In the genomic region with DNA sequence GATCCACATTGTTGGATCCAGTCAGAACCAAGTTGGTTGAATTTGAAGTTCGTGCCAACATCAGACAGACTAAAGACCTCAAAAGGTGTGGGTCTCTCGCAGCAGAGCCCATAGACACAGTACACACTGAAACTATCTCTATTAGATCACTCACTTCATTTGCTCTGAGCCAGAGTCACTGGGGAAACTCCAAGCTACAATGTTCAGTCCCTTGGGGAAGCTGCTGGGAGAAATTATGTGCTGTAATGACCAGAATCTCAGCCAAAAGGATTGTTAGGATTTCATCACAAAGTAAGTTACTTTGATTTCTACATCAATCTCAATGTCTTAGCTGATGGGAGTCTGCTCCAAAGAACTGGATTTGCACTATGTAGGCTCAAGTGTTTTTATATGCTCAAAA, we compare ENCODE assay signal across 24 mouse cellular contexts.
DNase-seq lines count a peak whose midpoint lies in the region; ATAC-seq lines count a peak whose summit lies in the region.
"Had no signal": no experiment of that assay in that cellular context is flagged by ENCODE, and none has a peak within 500 bp of the region (broad histone marks: within the 10 kb centered on the region; RNA-seq: fewer than 3 reads in every experiment).

No protein-coding gene starts in this region.

- H3K4me2 ChIP-seq in hindbrain, embryonic 15.5 days, result no peak overlapping the region
- no peak overlapping the region for H3K4me2 ChIP-seq in hindbrain, embryonic 14.5 days (replicated peaks)
- no peak overlapping the region for H3K4me2 ChIP-seq in lung, embryonic 16.5 days (ENCODE audit: low read depth, low read length)
- no peak overlapping the region for H3K4me2 ChIP-seq in midbrain, embryonic 13.5 days (replicated peaks)
- H3K4me2 ChIP-seq: heart, embryonic 12.5 days; heart, embryonic 15.5 days; hindbrain, embryonic 13.5 days had no signal

- H3K27ac ChIP-seq in hindbrain, embryonic 15.5 days (replicated peaks), result no peak overlapping the region
- no peak overlapping the region for H3K27ac ChIP-seq in hindbrain, embryonic 14.5 days
- no peak overlapping the region for H3K27ac ChIP-seq in lung, embryonic 16.5 days (ENCODE audit: low read length)
- H3K27ac ChIP-seq in midbrain, embryonic 13.5 days, result no peak overlapping the region
- H3K27ac ChIP-seq: gastrocnemius, adult 2 months; heart, embryonic 15.5 days; hindbrain, embryonic 10.5 days; hindbrain, embryonic 13.5 days had no signal

- no peaks in the 10 kb centered on the region for H3K27me3 ChIP-seq in hindbrain, embryonic 15.5 days
- no peaks in the 10 kb centered on the region for H3K27me3 ChIP-seq in hindbrain, embryonic 14.5 days (ENCODE audit: control insufficient read depth, insufficient read depth, low read length)
- H3K27me3 ChIP-seq in lung, embryonic 16.5 days (ENCODE audit: control insufficient read depth, insufficient read depth, low read depth, low read length), result no peaks in the 10 kb centered on the region
- no peaks in the 10 kb centered on the region for H3K27me3 ChIP-seq in midbrain, embryonic 13.5 days
- H3K27me3 ChIP-seq: CH12.LX; heart, embryonic 12.5 days; heart, embryonic 15.5 days; hindbrain, embryonic 13.5 days; Patski had no signal

- whole genome bisulfite sequencing in hindbrain, embryonic 15.5 days, result 88% methylated on average over 2 of the region's 2 CpGs
- WGBS in hindbrain, embryonic 14.5 days, result 80% methylated on average over 2 of the region's 2 CpGs
- 74% methylated on average over 2 of the region's 2 CpGs for WGBS in lung, embryonic 16.5 days
- WGBS in midbrain, embryonic 13.5 days, result 90% methylated on average over 2 of the region's 2 CpGs

- H3K9me3 ChIP-seq in hindbrain, embryonic 15.5 days, result no peaks in the 10 kb centered on the region
- H3K9me3 ChIP-seq in hindbrain, embryonic 14.5 days (ENCODE audit: control insufficient read depth, low read length), result no peaks in the 10 kb centered on the region
- H3K9me3 ChIP-seq in lung, embryonic 16.5 days (ENCODE audit: control insufficient read depth, low read length), result no peaks in the 10 kb centered on the region
- no peaks in the 10 kb centered on the region for H3K9me3 ChIP-seq in midbrain, embryonic 13.5 days
- H3K9me3 ChIP-seq: G1E; heart, embryonic 12.5 days; heart, embryonic 15.5 days; hindbrain, embryonic 13.5 days had no signal

- H3K9ac ChIP-seq in hindbrain, embryonic 15.5 days, result no peak overlapping the region
- no peak overlapping the region for H3K9ac ChIP-seq in hindbrain, embryonic 14.5 days
- H3K9ac ChIP-seq in lung, embryonic 16.5 days (ENCODE audit: low read length), result no peak overlapping the region
- H3K9ac ChIP-seq in midbrain, embryonic 13.5 days (replicated peaks), result no peak overlapping the region
- H3K9ac ChIP-seq: forebrain, postnatal 0 days; heart, embryonic 12.5 days; heart, embryonic 15.5 days; hindbrain, embryonic 13.5 days had no signal

- H3K4me1 ChIP-seq in hindbrain, embryonic 15.5 days (replicated peaks), result peaks cover 6% of the 10 kb centered on the region; the same call in 1 of the 2 replicates
- no peaks in the 10 kb centered on the region for H3K4me1 ChIP-seq in hindbrain, embryonic 14.5 days (replicated peaks; ENCODE audit: control insufficient read depth, insufficient read depth, low read length)
- H3K4me1 ChIP-seq in lung, embryonic 16.5 days (replicated peaks; ENCODE audit: control insufficient read depth, insufficient read depth, low read length), result peaks cover 10% of the 10 kb centered on the region; the same call in 1 of the 2 replicates
- no peaks in the 10 kb centered on the region for H3K4me1 ChIP-seq in midbrain, embryonic 13.5 days (replicated peaks)
- H3K4me1 ChIP-seq: heart, embryonic 12.5 days; heart, embryonic 15.5 days; hindbrain, embryonic 10.5 days had no signal

- H3K4me3 ChIP-seq in hindbrain, embryonic 15.5 days, result no peak overlapping the region
- no peak overlapping the region for H3K4me3 ChIP-seq in hindbrain, embryonic 14.5 days (replicated peaks; ENCODE audit: low read length)
- no peak overlapping the region for H3K4me3 ChIP-seq in lung, embryonic 16.5 days (ENCODE audit: low read length)
- no peak overlapping the region for H3K4me3 ChIP-seq in midbrain, embryonic 13.5 days (replicated peaks)
- H3K4me3 ChIP-seq: gastrocnemius, adult 2 months; heart, embryonic 12.5 days; heart, embryonic 15.5 days; hindbrain, embryonic 10.5 days; hindbrain, embryonic 13.5 days had no signal

- H3K36me3 ChIP-seq in hindbrain, embryonic 15.5 days, result no peaks in the 10 kb centered on the region
- H3K36me3 ChIP-seq in hindbrain, embryonic 14.5 days (replicated peaks; ENCODE audit: control insufficient read depth, insufficient read depth), result no peaks in the 10 kb centered on the region
- H3K36me3 ChIP-seq in lung, embryonic 16.5 days (ENCODE audit: control insufficient read depth, insufficient read depth, low read length), result no peaks in the 10 kb centered on the region
- H3K36me3 ChIP-seq in midbrain, embryonic 13.5 days, result no peaks in the 10 kb centered on the region
- H3K36me3 ChIP-seq: G1E; heart, embryonic 12.5 days; heart, embryonic 15.5 days; hindbrain, embryonic 10.5 days; hindbrain, embryonic 13.5 days had no signal

- 0 out of 2 replicates have a peak, but pooled peaks have one; percentile 8 for ATAC-seq in hindbrain, embryonic 15.5 days (ENCODE audit: low FRiP score, low read depth)
- ATAC-seq in hindbrain, embryonic 14.5 days (ENCODE audit: low FRiP score), result no peak
- ATAC-seq in lung, embryonic 16.5 days (ENCODE audit: low read depth), result peak; percentile 75
- no peak for ATAC-seq in midbrain, embryonic 13.5 days
- ATAC-seq: forebrain, embryonic 14.5 days; forebrain, postnatal 0 days; Patski had no signal

- DNase-seq in hindbrain, embryonic 14.5 days (ENCODE audit: low spot score), result no peak
- no peak for DNase-seq in lung, adult 18-20 months
- peak; percentile 36 for DNase-seq in fat pad, adult 2 months (ENCODE audit: extremely low read depth, low read depth, low spot score)
- DNase-seq: adrenal gland, adult 8-10 months; B cell, adult 2 months; cerebellum, adult 18-20 months; cerebellum, postnatal 14 days; forebrain, postnatal 0 days; gastrocnemius, adult 2 months; gastrocnemius, postnatal 14 days; heart, adult 18-20 months; heart, postnatal 10 days; heart, postnatal 36 days had no signal

Comparison
In these comparisons a context has a peak if more than half of its experiments do, and no peak if none do; other contexts are left out.
1. ATAC-seq: peak in hindbrain, embryonic 15.5 days (single experiment) and lung, embryonic 16.5 days (single experiment); none in hindbrain, embryonic 14.5 days (single experiment) and midbrain, embryonic 13.5 days (single experiment).